Mouse (Mus musculus): ENCODE results near the gene D10Jhu81e. TPM values are rescaled to one million over a fixed set of nuclear protein-coding genes. Genes with fewer than 3 reads are reported as not detected.
"Not testable (repeated sequence)": the region's sequence is repeated elsewhere in the genome, so short reads cannot be mapped to it uniquely, and the experiment has no call there.

D10Jhu81e gene
- polyA plus RNA-seq (2012; ENCODE audit: insufficient read depth, insufficient read length, low replicate concordance, missing spikeins), result not detected in 2 replicates

- TF ChIP-seq CTCF (IDR thresholded peaks at IDR 0.05; ENCODE audit: insufficient read depth, low read depth, low read length) (no peak), POLR2A (IDR thresholded peaks at IDR 0.05; ENCODE audit: insufficient read depth, low read depth, low read length) (no peak; the same call in 1 of the 2 replicates)
- peaks cover 7% of the 10 kb centered on the region for H3K4me1 ChIP-seq (ENCODE audit: control insufficient read depth, insufficient read depth, low read length)
- peak within 1 kb of the TSS; percentile 81 for H3K4me3 ChIP-seq (ENCODE audit: insufficient read depth, low read depth, low read length)
- H3K27ac ChIP-seq (ENCODE audit: insufficient read depth, low read depth, low read length), result peak within 1 kb of the TSS; percentile 52
- WGBS, result under 1% methylated on average over 50 of the region's 50 CpGs
These were observed at the start of gene D10Jhu81e for GRCm38 (mm10) chr10:78169281-78170042. Gene D10Jhu81e (minus strand): TSS chr10:78169782.

GRCm38 (mm10) chr10:78218576-78218975 lies 49.0 kb upstream of the D10Jhu81e start:
- TF ChIP-seq CTCF (IDR thresholded peaks at IDR 0.05; ENCODE audit: insufficient read depth, low read depth, low read length), result no peak
- TF ChIP-seq POLR2A (IDR thresholded peaks at IDR 0.05; ENCODE audit: insufficient read depth, low read depth, low read length), result no peak
- peaks cover 7% of the 10 kb centered on the region for H3K4me1 ChIP-seq (ENCODE audit: control insufficient read depth, insufficient read depth, low read length)
- no peak overlapping the region for H3K4me3 ChIP-seq (ENCODE audit: insufficient read depth, low read depth, low read length)
- 83% methylated on average over 6 of the region's 6 CpGs for WGBS
- no peak overlapping the region for H3K27ac ChIP-seq (ENCODE audit: insufficient read depth, low read depth, low read length)

GRCm38 (mm10) chr10:78216376-78217083 lies 46.9 kb upstream of the D10Jhu81e start:
- H3K4me1 ChIP-seq (ENCODE audit: control insufficient read depth, insufficient read depth, low read length), result 0 out of 2 replicates have a peak, but pooled peaks cover 3% of the 10 kb centered on the region
- H3K4me3 ChIP-seq (ENCODE audit: insufficient read depth, low read depth, low read length), result no peak overlapping the region
- WGBS, result 87% methylated on average over 6 of the region's 6 CpGs
- TF ChIP-seq CTCF (IDR thresholded peaks at IDR 0.05; ENCODE audit: insufficient read depth, low read depth, low read length) (no peak), POLR2A (IDR thresholded peaks at IDR 0.05; ENCODE audit: insufficient read depth, low read depth, low read length) (no peak)
- H3K27ac ChIP-seq (ENCODE audit: insufficient read depth, low read depth, low read length), result no peak overlapping the region

GRCm38 (mm10) chr10:78214371-78214770 lies 44.8 kb upstream of the D10Jhu81e start:
- H3K4me3 ChIP-seq (ENCODE audit: insufficient read depth, low read depth, low read length), result no peak overlapping the region
- 89% methylated on average over 9 of the region's 9 CpGs for WGBS
- TF ChIP-seq POLR2A (IDR thresholded peaks at IDR 0.05; ENCODE audit: insufficient read depth, low read depth, low read length) (no peak), CTCF (IDR thresholded peaks at IDR 0.05; ENCODE audit: insufficient read depth, low read depth, low read length) (no peak)
- no peak overlapping the region for H3K27ac ChIP-seq (ENCODE audit: insufficient read depth, low read depth, low read length)
- no peaks in the 10 kb centered on the region for H3K4me1 ChIP-seq (ENCODE audit: control insufficient read depth, insufficient read depth, low read length)

GRCm38 (mm10) chr10:78211311-78211710 lies 41.7 kb upstream of the D10Jhu81e start:
- TF ChIP-seq CTCF (IDR thresholded peaks at IDR 0.05; ENCODE audit: insufficient read depth, low read depth, low read length) (no peak), POLR2A (IDR thresholded peaks at IDR 0.05; ENCODE audit: insufficient read depth, low read depth, low read length) (no peak)
- H3K4me3 ChIP-seq (ENCODE audit: insufficient read depth, low read depth, low read length), result no peak overlapping the region
- 63% methylated on average over 6 of the region's 6 CpGs for WGBS
- H3K4me1 ChIP-seq (ENCODE audit: control insufficient read depth, insufficient read depth, low read length), result no peaks in the 10 kb centered on the region
- H3K27ac ChIP-seq (ENCODE audit: insufficient read depth, low read depth, low read length), result no peak overlapping the region

- WGBS, result 95% methylated on average over 4 of the region's 4 CpGs
- no peak overlapping the region for H3K4me3 ChIP-seq (ENCODE audit: insufficient read depth, low read depth, low read length)
- no peaks in the 10 kb centered on the region for H3K4me1 ChIP-seq (ENCODE audit: control insufficient read depth, insufficient read depth, low read length)
- no peak overlapping the region for H3K27ac ChIP-seq (ENCODE audit: insufficient read depth, low read depth, low read length)
- TF ChIP-seq CTCF (IDR thresholded peaks at IDR 0.05; ENCODE audit: insufficient read depth, low read depth, low read length), result no peak
- TF ChIP-seq POLR2A (IDR thresholded peaks at IDR 0.05; ENCODE audit: insufficient read depth, low read depth, low read length), result no peak
These were observed 31.6 kb upstream of the D10Jhu81e start for GRCm38 (mm10) chr10:78201182-78201581.

- Histone ChIP-seq H3K4me1 (ENCODE audit: control insufficient read depth, insufficient read depth, low read length) (no peaks in the 10 kb centered on the region), H3K27ac (ENCODE audit: insufficient read depth, low read depth, low read length) (no peak overlapping the region), H3K4me3 (ENCODE audit: insufficient read depth, low read depth, low read length) (no peak overlapping the region)
- WGBS, result 93% methylated on average over 5 of the region's 5 CpGs
- TF ChIP-seq CTCF (IDR thresholded peaks at IDR 0.05; ENCODE audit: insufficient read depth, low read depth, low read length), result no peak
These were observed 23.4 kb upstream of the D10Jhu81e start for GRCm38 (mm10) chr10:78192933-78193332.

GRCm38 (mm10) chr10:78186076-78186475 lies 16.5 kb upstream of the D10Jhu81e start:
- not testable (repeated sequence) for H3K27ac ChIP-seq (ENCODE audit: insufficient read depth, low read depth, low read length); H3K4me1 ChIP-seq (ENCODE audit: control insufficient read depth, insufficient read depth, low read length); H3K4me3 ChIP-seq (ENCODE audit: insufficient read depth, low read depth, low read length)
- 87% methylated on average over 4 of the region's 4 CpGs for WGBS

- no peak for TF ChIP-seq CTCF (IDR thresholded peaks at IDR 0.05; ENCODE audit: insufficient read depth, low read depth, low read length)
- TF ChIP-seq POLR2A (IDR thresholded peaks at IDR 0.05; ENCODE audit: insufficient read depth, low read depth, low read length), result no peak
- H3K4me3 ChIP-seq (ENCODE audit: insufficient read depth, low read depth, low read length), result peak overlapping the region; percentile 80
- peaks cover 5% of the 10 kb centered on the region for H3K4me1 ChIP-seq (ENCODE audit: control insufficient read depth, insufficient read depth, low read length)
- 3% methylated on average over 9 of the region's 9 CpGs for WGBS
- peak overlapping the region; percentile 43 for H3K27ac ChIP-seq (ENCODE audit: insufficient read depth, low read depth, low read length)
These were observed 15.8 kb upstream of the D10Jhu81e start for GRCm38 (mm10) chr10:78185381-78185725.
